Mouse (Mus musculus) neural tube, embryonic 10.5 days (tissue): ENCODE results near the gene Ftsj3.
"Not testable (repeated sequence)": the region's sequence is repeated elsewhere in the genome, so short reads cannot be mapped to it uniquely, and the experiment has no call there.

Source experiments
- DNase-seq: peaks from one replicate; pipeline ENCODE4 v3.0.0-alpha.2; 2017; ENCODE audit warnings: low spot score; ENCODE audit errors: extremely low spot score

The Ftsj3 gene

GRCm38 (mm10) chr11:106202123-106202465 is 53.8 kb downstream of the Ftsj3 start, which contains the start of gene Strada:
TSS of gene Strada (minus strand) at chr11:106202168.
- DNase-seq = no peak

DNA sequence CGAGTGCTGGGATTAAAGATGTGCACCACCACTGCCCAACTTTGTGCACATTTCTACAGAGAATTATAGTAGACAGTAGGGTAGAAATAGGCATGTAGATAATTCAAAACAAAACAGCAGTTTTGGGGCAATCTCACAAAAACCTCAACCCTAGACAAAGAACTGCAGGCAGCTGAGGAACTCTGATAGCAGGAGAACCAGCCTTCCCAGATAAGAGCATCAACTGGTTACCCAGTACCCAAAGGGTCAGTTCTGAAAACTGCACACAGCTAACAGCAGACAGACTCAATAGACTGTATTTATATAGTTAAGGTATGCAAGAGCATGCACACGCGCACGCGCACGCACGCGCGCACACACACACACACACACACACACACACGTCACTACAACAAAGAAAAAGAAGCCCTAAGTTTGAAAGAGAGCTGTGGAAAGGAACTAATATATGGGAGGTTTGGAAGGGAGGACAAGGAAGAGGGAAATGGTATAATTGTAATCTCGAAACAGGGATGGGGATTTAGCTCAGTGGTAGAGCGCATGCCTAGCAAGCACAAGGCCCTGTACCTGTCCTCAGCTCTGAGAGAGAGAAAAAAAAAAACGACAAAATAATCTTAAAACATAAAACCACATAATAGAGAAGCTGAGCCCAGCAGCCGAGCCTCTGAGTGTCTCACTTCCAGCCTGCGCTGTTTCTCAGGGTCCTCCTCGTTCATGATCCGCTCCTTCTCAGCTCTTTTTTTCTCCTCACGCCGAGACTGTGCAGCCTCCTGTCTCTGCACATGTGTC is 54.3 kb downstream of the Ftsj3 start:
- no peak for DNase-seq

DNA sequence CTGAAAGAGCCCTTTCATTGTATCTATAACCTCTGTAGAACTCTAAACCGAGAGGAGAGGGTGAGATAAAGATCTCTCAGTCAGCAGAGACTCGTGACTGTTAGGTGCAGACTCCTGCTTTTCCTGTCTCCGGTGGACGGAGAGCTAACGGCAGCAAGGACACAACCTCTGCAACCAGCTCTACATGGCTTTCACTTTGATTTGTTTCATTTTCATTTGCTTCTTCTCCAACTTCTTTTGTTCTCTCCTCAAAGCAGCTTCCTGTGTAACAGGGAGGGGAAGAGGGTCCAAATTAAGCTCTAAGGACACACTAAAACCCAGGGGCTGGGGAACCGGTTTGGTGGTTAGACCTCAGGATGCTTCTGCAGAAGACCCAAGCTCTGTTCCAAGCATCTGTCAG is 55.1 kb downstream of the Ftsj3 start:
- DNase-seq = no peak

- DNase-seq = not testable (repeated sequence)
These were observed 55.9 kb downstream of the Ftsj3 start for GRCm38 (mm10) chr11:106199997-106200396.
